Mouse (Mus musculus) cerebellum, adult 2 months (tissue): ENCODE data around the gene Clic1.

ENCODE experiments used
- CTCF ChIP-seq: fragments of 200-500 bp; IDR thresholded peaks from 2 replicates; pipeline ENCODE4 v1.5.1; 2011; ENCODE audit warnings: low read depth, mild to moderate bottlenecking, control low read depth, low read length, moderate library complexity, borderline replicate concordance; ENCODE audit not compliant: insufficient read depth
- POLR2A ChIP-seq: fragments of 200-500 bp; IDR thresholded peaks from 2 replicates; pipeline ENCODE4 v1.6.1; 2011; ENCODE audit warnings: low read length, control low read depth, borderline replicate concordance; ENCODE audit not compliant: insufficient read depth

DNA sequence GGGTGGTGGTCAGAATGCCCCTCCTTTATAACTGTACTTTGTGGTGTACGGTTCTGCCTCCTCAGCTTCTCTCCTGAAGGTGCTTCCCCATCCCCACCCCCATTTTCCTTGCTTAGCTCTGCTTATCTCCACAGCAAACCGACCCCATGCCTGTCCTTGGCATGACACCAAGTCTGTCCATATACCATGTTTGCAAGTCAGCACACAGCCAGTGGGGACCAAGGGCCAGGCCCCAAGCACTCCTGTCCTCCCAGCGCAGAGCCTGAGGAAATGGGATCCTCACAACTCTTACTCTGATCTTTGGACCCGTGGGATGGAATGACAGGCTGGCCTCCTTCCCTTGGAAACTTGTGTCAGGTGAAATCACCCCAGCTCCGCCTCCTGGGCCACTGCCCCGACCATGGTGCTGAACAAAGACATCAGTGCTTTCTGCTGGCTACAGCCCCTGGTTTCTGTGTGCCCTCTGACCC lies 53.5 kb downstream of the Clic1 start:
- no peak for TF ChIP-seq CTCF
- no peak for TF ChIP-seq POLR2A
